Comparison of ENCODE assay signal across 15 mouse cellular contexts in the genomic region with DNA sequence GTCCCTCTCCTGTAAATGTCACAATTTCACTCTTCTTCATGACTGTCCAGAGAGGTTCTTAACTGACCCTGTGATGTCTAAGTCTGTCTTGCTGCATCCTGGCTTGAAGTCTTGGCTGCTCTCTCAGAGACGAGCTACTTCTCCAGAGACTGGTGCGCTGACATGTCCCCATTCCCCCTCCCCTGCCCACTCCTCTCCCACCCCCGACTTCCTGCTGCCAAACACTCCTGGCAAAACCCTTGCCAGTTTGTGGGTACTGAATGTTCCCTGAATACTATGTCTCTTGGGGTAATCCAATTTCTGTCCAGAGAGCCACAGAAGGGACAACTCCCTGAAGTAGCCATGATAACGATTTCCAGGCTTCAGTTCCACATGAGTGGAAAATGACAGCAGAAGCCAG. TPM values are rescaled to one million over a fixed set of nuclear protein-coding genes. Genes with fewer than 3 reads are reported as not detected.
"Had no signal": no experiment of that assay in that cellular context is flagged by ENCODE, and none has a peak within 500 bp of the region (broad histone marks: within the 10 kb centered on the region; RNA-seq: fewer than 3 reads in every experiment).

No protein-coding gene starts in this region.

- H3K9ac ChIP-seq: limb, embryonic 13.5 days; liver, embryonic 14.5 days; midbrain, embryonic 13.5 days; neural tube, embryonic 12.5 days had no signal

- H3K36me3 ChIP-seq: limb, embryonic 13.5 days; neural tube, embryonic 12.5 days had no signal

- H3K4me3 ChIP-seq: limb, embryonic 13.5 days; midbrain, embryonic 13.5 days; myocyte; neural tube, embryonic 12.5 days had no signal

- DNase-seq: kidney, adult 11 months; kidney, adult 9 months; kidney, postnatal 36 days; lung, adult 18-20 months; right cerebral cortex, postnatal 25 days; thymus, postnatal 4 days had no signal

- ATAC-seq: midbrain, embryonic 13.5 days had no signal

- H3K27ac ChIP-seq: kidney, postnatal 0 days; limb, embryonic 13.5 days; liver, embryonic 14.5 days; stomach, postnatal 0 days had no signal

- H3K4me1 ChIP-seq: limb, embryonic 13.5 days had no signal

- H3K9me3 ChIP-seq: limb, embryonic 13.5 days; midbrain, embryonic 13.5 days; neural tube, embryonic 12.5 days had no signal

- H3K4me2 ChIP-seq: limb, embryonic 13.5 days; midbrain, embryonic 13.5 days; neural tube, embryonic 12.5 days had no signal

RNA-seq across cellular contexts. Expression of a gene that starts 57.1 kb away (rescaled TPM):
- total RNA-seq: liver, adult 2 months; megakaryocyte-erythroid progenitor cell, adult 5-6 weeks had no signal
- polyA plus RNA-seq: myocyte had no signal
